Mouse (Mus musculus): ENCODE results near the gene Rpl35. TPM values are rescaled to one million over a fixed set of nuclear protein-coding genes. Genes with fewer than 3 reads are reported as not detected.
A peak's percentile ranks its signal among the peaks of the same experiment; 100 is the strongest.
"Not testable (repeated sequence)": the region's sequence is repeated elsewhere in the genome, so short reads cannot be mapped to it uniquely, and the experiment has no call there.

The Rpl35 gene
- 100 to 1,000 TPM; 217 to 315 (median 252) TPM for total RNA-seq (2022)

DNA sequence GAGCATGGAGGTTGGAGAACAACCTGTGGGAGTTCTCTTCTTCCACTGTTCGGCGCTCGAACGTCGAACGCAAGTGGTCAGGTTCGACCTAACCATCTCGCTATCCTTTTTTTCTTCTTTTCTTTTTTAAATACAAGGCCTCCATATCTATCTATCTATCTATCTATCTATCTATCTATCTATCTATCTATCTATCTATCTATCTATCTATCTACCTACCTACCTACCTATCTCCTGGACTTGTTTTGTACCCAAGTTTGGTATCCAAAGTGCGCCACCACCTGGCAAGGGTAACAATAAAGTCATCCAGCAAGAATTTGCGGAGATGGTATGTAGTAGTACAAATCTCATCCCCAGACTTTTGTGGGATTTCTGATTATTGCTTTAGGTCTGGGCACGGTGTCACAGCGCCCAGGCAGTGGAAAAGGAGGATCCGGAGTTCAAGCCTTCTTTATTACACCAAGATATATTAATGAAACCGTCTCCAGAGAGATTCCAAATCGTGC lies at the start of gene Rpl35:
Rpl35 (minus strand) TSS at position 51 of the 506 bp plus-strand sequence.
- DNase-seq (ENCODE audit: low spot score in 2 of 2), result no peak

DNA sequence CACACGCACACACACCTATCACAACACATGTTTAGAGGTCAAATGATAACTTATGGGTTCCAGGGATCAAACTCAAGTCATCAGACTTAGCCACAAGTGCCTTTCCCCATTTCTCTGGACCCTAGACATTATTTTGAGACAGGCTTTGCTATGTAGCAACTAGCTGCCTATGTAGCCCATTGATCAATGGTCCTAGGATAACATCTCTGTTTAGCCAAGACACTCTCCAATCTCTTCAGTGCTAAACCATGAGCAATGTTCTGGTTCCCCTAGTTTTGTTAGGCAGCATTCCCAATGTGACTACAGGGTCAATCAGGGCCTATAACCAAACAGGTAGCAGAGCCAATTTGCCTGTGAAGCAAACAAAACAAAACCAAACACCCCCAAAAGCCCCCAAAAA lies 43.1 kb upstream of the Rpl35 start:
- no peak for DNase-seq (ENCODE audit: low spot score in 2 of 2)

GRCm38 (mm10) chr2:39040215-39040614 lies 34.8 kb upstream of the Rpl35 start:
- no peak for DNase-seq (ENCODE audit: low spot score in 2 of 2)

DNA sequence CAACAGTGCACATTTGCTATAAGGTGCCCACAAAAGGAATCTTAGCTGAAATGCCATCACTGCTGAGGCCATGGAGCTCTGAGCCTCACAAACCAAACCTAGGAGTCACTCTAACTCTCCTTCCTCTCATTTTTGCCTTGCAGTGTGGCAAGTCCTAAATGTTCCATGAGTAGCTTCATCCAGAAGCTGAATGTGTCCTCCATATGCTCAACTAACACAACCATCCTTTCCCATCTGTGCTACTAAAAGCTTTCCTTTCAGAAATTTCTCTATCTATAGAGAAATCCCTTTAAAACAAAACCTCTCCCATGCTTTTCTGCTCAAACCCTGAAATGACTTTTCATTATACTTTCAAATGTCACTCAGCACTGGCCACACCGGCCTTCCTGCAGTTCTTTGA lies 26.2 kb upstream of the Rpl35 start:
- DNase-seq (ENCODE audit: low spot score in 2 of 2), result no peak

GRCm38 (mm10) chr2:39020004-39020403 lies 14.6 kb upstream of the Rpl35 start:
- no peak for DNase-seq (ENCODE audit: low spot score in 2 of 2)

- no peak for DNase-seq (ENCODE audit: low spot score in 2 of 2)
Measured at GRCm38 (mm10) chr2:39016581-39016980, 11.2 kb upstream of the Rpl35 start.

DNA sequence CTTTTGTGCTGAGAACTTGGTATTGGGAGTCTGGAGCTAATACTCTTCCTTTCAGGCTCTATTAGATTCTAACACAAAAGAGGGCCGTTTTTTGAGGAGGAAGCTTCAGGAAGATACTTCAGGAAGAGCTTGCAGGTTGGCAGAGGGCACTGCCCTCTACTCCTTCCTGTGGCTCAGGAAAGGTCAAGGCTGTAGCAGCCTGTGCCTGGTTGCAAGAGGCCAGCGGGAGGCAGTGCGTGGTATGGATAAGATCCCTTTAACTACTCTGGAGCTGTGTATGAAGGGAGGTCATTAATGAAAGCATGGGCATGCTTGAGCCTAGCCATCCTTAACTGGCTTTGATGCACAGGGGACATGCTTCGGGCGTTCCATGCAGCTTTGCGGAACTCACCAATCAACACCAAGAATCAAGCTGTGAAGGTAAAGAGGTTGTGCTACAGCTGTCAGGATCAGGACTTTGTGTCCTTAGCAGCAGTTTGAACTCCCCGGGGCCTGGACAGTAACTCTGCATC lies 7.4 kb upstream of the Rpl35 start:
- DNase-seq (ENCODE audit: low spot score in 2 of 2), result no peak

- no peak for DNase-seq (ENCODE audit: low spot score in 2 of 2)
Measured at GRCm38 (mm10) chr2:39011971-39012370, 6.5 kb upstream of the Rpl35 start.

GRCm38 (mm10) chr2:39011264-39011663 lies 5.8 kb upstream of the Rpl35 start:
- no peak for DNase-seq (ENCODE audit: low spot score in 2 of 2)

- not testable (repeated sequence) for DNase-seq (ENCODE audit: low spot score in 2 of 2)
Measured at GRCm38 (mm10) chr2:39010144-39010543, 4.7 kb upstream of the Rpl35 start.

GRCm38 (mm10) chr2:39008954-39009365 lies 3.5 kb upstream of the Rpl35 start:
- no peak for DNase-seq (ENCODE audit: low spot score in 2 of 2)

- DNase-seq (ENCODE audit: low spot score in 2 of 2), result peak in 1 of 2 experiments; percentile 35
Measured at GRCm38 (mm10) chr2:39008350-39008851, 3.0 kb upstream of the Rpl35 start.

DNA sequence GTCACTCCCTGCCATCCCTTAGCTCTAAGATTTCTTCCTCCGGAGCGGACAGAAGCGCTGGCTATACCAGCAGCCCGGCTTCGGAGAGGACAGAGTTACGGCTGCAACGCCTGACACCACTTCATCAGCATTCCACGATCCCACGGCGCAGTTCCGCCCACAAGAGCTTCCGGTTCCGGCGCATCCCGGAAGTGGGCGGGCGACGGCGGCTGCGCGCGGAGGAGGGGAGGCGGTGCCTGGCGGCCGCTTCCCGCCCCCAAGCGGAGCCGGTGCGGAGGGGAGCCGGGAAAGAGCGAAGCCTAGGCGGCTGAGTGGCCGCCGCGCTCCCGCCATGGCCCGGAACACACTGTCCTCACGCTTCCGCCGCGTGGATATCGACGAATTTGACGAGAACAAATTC lies 2.4 kb upstream of the Rpl35 start:
- peak; percentile 88 to 93 for DNase-seq (ENCODE audit: low spot score in 2 of 2)

DNA sequence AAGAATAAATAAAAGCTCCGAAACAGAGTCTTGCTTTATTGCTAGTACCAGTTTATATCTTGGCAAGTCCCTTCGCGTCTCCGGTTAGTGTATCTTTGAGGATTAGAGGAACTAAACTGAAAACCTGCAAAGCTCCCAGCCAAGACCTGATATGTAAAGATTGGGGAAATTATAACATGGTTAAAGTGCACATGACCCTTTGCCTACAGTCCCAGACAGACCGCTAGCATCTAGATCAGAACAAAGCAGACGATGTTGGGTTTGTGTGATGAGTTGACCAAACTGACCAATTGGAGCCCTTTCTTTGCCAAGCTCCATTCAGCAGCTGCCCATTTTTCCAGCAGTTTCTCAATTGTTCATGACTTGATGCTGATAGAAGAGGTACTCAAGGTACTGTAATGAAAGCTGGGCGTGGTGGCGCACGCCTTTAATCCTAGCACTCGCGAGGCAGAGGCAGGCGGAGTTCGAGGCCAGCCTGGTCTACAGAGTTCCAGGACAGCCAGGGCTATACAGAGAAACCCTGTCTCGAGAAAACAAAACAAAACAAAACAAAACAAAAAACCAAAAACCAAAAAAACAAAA lies 816 bp upstream of the Rpl35 start:
- DNase-seq (ENCODE audit: low spot score in 2 of 2), result no peak

DNA sequence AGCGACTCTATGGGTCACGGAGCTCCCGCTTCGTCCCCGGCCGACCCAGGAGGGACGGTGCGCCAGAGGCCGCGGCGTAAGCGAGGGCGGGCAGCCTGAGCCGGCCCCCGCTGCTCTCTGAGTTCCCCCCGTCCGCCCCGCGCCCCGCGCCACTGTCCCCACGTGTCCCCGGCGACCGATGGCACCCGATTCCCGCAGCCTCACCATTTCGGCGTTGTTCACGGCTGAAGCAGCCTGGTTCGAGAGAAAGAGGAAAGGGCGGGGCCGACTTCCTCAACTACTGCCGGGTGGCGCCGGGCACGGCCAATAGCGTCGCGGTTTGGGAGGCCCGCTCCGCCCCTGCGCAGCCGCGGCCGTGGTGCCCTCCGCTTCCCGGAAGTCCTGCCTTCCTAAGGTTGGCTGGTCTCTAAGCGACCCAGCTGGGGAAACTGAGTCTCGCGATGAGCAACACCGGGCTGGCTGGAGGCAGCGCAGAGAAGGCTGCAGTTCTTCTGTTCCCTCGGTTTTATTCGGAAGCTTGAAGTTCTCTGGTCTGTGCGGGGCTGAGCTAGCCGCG lies 466 bp downstream of the Rpl35 start, which contains the start of gene Arpc5l:
Arpc5l (plus strand) TSS at position 469 of the 556 bp plus-strand sequence.
- DNase-seq (ENCODE audit: low spot score in 2 of 2), result peak; percentile 86 to 89

GRCm38 (mm10) chr2:39004372-39004771 lies 1.1 kb downstream of the Rpl35 start:
- no peak for DNase-seq (ENCODE audit: low spot score in 2 of 2)

DNA sequence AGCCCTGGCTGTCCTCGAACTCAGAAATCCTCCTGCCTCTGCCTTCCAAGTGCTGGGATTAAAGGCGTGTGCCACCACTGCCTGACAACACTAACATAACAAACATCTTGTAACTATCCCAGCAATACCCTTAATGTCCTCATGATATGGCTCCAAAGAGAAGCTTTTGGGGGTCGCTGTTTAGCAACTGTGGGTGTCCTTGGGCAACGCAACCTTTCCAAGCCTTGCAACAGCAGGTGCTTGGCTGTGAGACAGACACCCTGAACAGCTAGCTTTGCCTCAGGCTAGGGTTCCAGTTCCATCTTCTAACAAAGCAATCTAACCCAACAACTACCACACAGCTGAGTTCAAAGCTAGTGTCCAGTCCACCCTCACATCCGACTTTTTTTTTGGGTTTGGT lies 1.9 kb downstream of the Rpl35 start:
- no peak for DNase-seq (ENCODE audit: low spot score in 2 of 2)

- no peak for DNase-seq (ENCODE audit: low spot score in 2 of 2)
Measured at GRCm38 (mm10) chr2:39003106-39003505, 2.3 kb downstream of the Rpl35 start.

DNA sequence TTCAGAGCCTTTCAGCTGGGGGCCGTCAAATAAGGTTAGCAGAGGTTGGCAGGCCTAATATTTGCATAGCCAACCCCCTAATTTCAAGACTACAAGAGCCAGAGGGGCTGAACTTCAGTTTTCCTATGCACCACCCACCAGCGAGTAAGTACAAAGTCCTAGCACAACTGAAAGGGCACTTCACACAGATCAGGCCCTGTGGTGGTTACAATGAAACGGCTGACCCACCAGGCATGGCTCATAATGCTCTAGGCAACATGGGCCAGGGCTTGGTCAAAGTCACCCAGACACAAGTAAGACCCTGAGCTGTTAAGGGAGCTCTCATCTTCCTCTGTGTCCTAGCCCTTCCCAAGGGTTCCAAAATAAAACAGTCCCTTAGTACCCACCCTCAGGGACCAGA lies 3.6 kb downstream of the Rpl35 start:
- DNase-seq (ENCODE audit: low spot score in 2 of 2), result no peak

DNA sequence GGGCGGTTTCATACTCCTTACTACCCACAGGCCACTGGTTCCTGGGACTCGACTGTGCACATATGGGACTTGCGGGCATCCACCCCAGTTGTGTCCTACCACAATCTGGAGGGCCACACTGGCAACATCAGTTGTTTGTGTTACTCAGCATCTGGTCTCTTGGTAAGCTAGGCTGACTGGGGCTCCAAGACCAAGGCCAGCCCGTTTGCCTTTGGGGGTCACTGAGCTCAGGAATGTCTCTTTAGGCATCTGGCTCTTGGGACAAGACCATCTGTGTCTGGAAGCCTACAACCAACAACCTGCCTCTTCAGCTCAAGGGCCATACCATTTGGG lies 4.9 kb downstream of the Rpl35 start:
- DNase-seq (ENCODE audit: low spot score in 2 of 2), result no peak

DNA sequence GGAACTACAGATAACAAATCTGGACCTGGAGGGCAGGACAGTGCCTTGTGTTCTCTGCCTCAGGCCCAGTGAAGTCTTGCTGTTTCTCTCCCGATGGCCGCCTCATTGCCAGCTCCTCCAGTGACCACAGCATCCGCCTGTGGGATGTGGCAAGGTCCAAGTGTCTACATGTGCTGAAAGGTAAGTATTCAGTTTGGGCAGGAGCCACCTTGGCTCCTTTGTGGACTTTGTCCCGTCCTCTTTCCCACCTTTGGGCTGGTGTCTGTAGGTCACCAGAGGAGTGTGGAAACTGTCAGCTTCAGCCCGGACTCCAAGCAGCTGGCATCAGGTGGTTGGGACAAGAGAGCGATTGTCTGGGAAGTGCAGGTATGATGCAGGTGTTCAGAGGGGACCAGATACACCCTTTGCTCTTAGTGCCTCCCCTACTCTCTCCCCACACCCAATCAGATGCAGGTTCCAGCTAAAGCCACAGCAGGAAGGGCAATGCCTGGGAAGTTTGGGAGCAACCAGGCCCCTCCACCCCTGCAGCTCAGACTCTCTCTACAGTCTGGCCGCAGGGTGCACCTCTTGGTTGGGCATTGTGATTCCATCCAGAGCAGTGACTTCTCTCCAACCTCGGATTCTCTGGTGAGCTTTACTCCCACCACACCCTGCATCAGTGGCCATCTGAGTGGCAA lies 5.4 kb downstream of the Rpl35 start:
- DNase-seq (ENCODE audit: low spot score in 2 of 2), result no peak

DNA sequence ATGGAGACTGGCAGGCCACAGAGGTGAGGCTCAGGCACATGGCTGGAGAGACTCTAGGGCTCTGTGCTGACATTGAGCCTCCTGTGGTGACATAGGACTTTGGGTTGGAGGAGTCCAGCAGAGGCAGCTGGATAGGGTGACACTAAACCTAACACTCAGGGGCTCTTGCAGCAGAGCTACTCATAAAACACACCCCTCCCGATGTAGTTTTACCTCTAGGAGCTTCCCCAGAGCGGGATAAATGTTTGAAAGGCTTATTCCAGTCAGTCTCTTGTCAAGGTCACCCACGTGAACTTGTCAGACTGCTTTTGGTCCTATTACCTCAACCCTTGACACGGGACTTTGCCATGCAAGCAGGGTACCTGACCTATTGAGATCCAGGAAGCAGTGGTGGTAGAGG lies 6.0 kb downstream of the Rpl35 start:
- DNase-seq (ENCODE audit: low spot score in 2 of 2), result no peak

Data from layer of hippocampus, adult 8-10 months (tissue).